Mouse (Mus musculus) small intestine, adult 2 months (tissue): ENCODE measurements around the gene Ccdc126.

Source experiments
- CTCF ChIP-seq: fragments of 200-500 bp; IDR thresholded peaks from 2 replicates; pipeline ENCODE4 v1.5.1; 2012; ENCODE audit warnings: low read depth, mild to moderate bottlenecking, control low read depth, inconsistent platforms, low read length, moderate library complexity, mixed read lengths; ENCODE audit not compliant: insufficient replicate concordance, insufficient read length; ENCODE audit errors: extremely low read depth
- POLR2A ChIP-seq: fragments of 200-500 bp; IDR thresholded peaks from 2 replicates; pipeline ENCODE4 v1.6.1; 2012; ENCODE audit warnings: low read depth, mild to moderate bottlenecking, control low read depth, inconsistent platforms, low read length, moderate library complexity

DNA sequence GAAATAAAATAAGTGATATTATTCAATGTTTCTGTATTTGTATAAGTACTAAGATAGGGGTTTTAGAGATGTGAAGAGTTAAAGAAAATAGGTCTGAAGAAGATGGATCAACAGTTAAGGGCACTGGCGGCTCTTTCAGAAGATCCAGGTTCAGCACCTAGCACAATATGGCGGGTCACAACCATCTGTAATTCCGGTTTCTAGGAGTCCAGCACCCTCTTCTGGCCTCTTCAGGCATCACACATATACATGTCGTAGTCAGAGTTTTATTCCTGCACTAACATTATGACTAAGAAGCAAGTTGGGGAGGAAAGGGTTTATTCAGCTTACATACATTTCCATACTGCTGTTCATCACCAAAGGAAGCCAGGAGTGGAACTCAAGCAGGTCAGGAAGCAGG lies 36.1 kb downstream of the Ccdc126 start:
- no peak for TF ChIP-seq POLR2A
- 0 out of 2 replicates have a peak, but pooled peaks have one; percentile 15 for TF ChIP-seq CTCF
